Mouse (Mus musculus) lung, adult 2 months (tissue): Measurements from ENCODE around the gene Rala.

Experiments
- CTCF ChIP-seq: fragments of 200-500 bp; IDR thresholded peaks from 2 replicates; pipeline ENCODE4 v1.5.1; 2011; ENCODE audit warnings: mild to moderate bottlenecking, low read length, control low read depth; ENCODE audit not compliant: insufficient read depth
- POLR2A ChIP-seq: fragments of 200-500 bp; IDR thresholded peaks from 2 replicates; pipeline ENCODE4 v1.6.1; 2011; ENCODE audit warnings: low read depth, mild to moderate bottlenecking, control low read depth, low read length, borderline replicate concordance; ENCODE audit errors: extremely low read depth

- TF ChIP-seq POLR2A (no peak), CTCF (no peak)
Observed at GRCm38 (mm10) chr13:17891545-17891944, 52.5 kb downstream of the Rala start.
